Mouse (Mus musculus): ENCODE measurements around the gene Cyp2c23. TPM values are rescaled to one million over a fixed set of nuclear protein-coding genes. Genes with fewer than 3 reads are reported as not detected.

The Cyp2c23 gene
- 0.20 TPM in 1 of 2 replicates, not detected in the other for polyA plus RNA-seq (2015; fragmentation: Nextera tagmentation; extraction: Ambion mirVana)

GRCm38 (mm10) chr19:44028972-44029371 is at the start of gene Cyp2c23:
Cyp2c23 (minus strand) TSS chr19:44029208.
- H3K27me3 ChIP-seq = no peaks in the 10 kb centered on the region
- WGBS = 73% methylated on average over 8 of the region's 8 CpGs
- H3K9ac ChIP-seq = no peak within 1 kb of the TSS
- no peaks in the 10 kb centered on the region for H3K36me3 ChIP-seq
- no peaks in the 10 kb centered on the region for H3K9me3 ChIP-seq (replicated peaks)
- no peak for ATAC-seq (replicated peaks; ENCODE audit: insufficient number of reproducible peaks, insufficient read depth, low FRiP score, low read depth)
- no peak within 1 kb of the TSS for H3K4me2 ChIP-seq
- no peak within 1 kb of the TSS for H3K4me3 ChIP-seq
- H3K4me1 ChIP-seq (replicated peaks) = no peaks in the 10 kb centered on the region
- no peak within 1 kb of the TSS for H3K27ac ChIP-seq

GRCm38 (mm10) chr19:44077024-44077423 is 48.0 kb upstream of the Cyp2c23 start:
- no peak overlapping the region for H3K9ac ChIP-seq
- no peak overlapping the region for H3K27ac ChIP-seq
- peaks cover 26% of the 10 kb centered on the region for H3K36me3 ChIP-seq
- WGBS = 86% methylated on average over 4 of the region's 4 CpGs
- H3K9me3 ChIP-seq (replicated peaks) = no peaks in the 10 kb centered on the region
- no peaks in the 10 kb centered on the region for H3K27me3 ChIP-seq
- H3K4me1 ChIP-seq (replicated peaks) = no peaks in the 10 kb centered on the region
- no peak overlapping the region for H3K4me2 ChIP-seq
- H3K4me3 ChIP-seq = no peak overlapping the region
- no peak for ATAC-seq (replicated peaks; ENCODE audit: insufficient number of reproducible peaks, insufficient read depth, low FRiP score, low read depth)

GRCm38 (mm10) chr19:44076457-44076856 is 47.4 kb upstream of the Cyp2c23 start:
- H3K4me2 ChIP-seq = no peak overlapping the region
- no peaks in the 10 kb centered on the region for H3K4me1 ChIP-seq (replicated peaks)
- H3K36me3 ChIP-seq = peaks cover 26% of the 10 kb centered on the region; the same call in 1 of the 2 replicates
- WGBS = 85% methylated on average over 9 of the region's 9 CpGs
- no peak for ATAC-seq (replicated peaks; ENCODE audit: insufficient number of reproducible peaks, insufficient read depth, low FRiP score, low read depth)
- no peaks in the 10 kb centered on the region for H3K27me3 ChIP-seq
- no peak overlapping the region for H3K4me3 ChIP-seq
- no peak overlapping the region for H3K27ac ChIP-seq
- H3K9me3 ChIP-seq (replicated peaks) = no peaks in the 10 kb centered on the region
- H3K9ac ChIP-seq = no peak overlapping the region

- Histone ChIP-seq H3K27ac (no peak overlapping the region), H3K27me3 (no peaks in the 10 kb centered on the region), H3K4me3 (no peak overlapping the region), H3K9ac (no peak overlapping the region), H3K4me1 (replicated peaks) (peaks cover 1% of the 10 kb centered on the region; the same call in 1 of the 2 replicates), H3K9me3 (replicated peaks) (no peaks in the 10 kb centered on the region), H3K4me2 (no peak overlapping the region), H3K36me3 (peaks cover 23% of the 10 kb centered on the region; the same call in 1 of the 2 replicates)
- 65% methylated on average over 11 of the region's 11 CpGs for WGBS
- ATAC-seq (replicated peaks; ENCODE audit: insufficient number of reproducible peaks, insufficient read depth, low FRiP score, low read depth) = no peak
Measured at GRCm38 (mm10) chr19:44074986-44075385, 46.0 kb upstream of the Cyp2c23 start.

GRCm38 (mm10) chr19:44071166-44071565 is 42.2 kb upstream of the Cyp2c23 start:
- Histone ChIP-seq H3K9ac (no peak overlapping the region), H3K9me3 (replicated peaks) (no peaks in the 10 kb centered on the region), H3K27ac (no peak overlapping the region), H3K27me3 (no peaks in the 10 kb centered on the region), H3K4me2 (no peak overlapping the region), H3K4me1 (replicated peaks) (peaks cover 6% of the 10 kb centered on the region; the same call in 1 of the 2 replicates), H3K4me3 (no peak overlapping the region), H3K36me3 (no peaks in the 10 kb centered on the region; the same call in 1 of the 2 replicates)
- 67% methylated on average over 5 of the region's 5 CpGs for WGBS
- no peak for ATAC-seq (replicated peaks; ENCODE audit: insufficient number of reproducible peaks, insufficient read depth, low FRiP score, low read depth)

DNA sequence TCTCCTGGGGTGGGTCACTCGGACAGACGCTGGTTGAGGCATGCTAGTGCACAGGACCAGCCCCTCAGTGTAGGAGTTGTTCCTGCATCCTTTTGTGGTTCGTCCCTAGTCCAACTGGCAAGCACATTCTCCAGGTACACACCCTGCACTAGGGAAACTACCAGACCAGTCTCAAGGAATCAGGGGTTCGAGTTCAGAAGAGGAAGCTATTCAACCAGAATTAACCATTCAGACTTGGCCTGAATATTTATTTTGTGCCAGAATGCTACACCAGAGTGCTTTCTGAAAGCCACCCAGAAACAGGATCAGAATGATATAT is 40.9 kb upstream of the Cyp2c23 start:
- H3K27ac ChIP-seq = peak overlapping the region; percentile 71
- H3K9ac ChIP-seq = peak overlapping the region; percentile 81
- 9% methylated on average over 4 of the region's 4 CpGs for WGBS
- H3K4me1 ChIP-seq (replicated peaks) = peaks cover 6% of the 10 kb centered on the region; the same call in 1 of the 2 replicates
- H3K4me2 ChIP-seq = peak overlapping the region; percentile 80
- no peaks in the 10 kb centered on the region for H3K27me3 ChIP-seq
- H3K9me3 ChIP-seq (replicated peaks) = no peaks in the 10 kb centered on the region
- H3K4me3 ChIP-seq = peak overlapping the region; percentile 91
- ATAC-seq (replicated peaks; ENCODE audit: insufficient number of reproducible peaks, insufficient read depth, low FRiP score, low read depth) = no peak
- no peaks in the 10 kb centered on the region for H3K36me3 ChIP-seq

GRCm38 (mm10) chr19:44069121-44069913 is 40.3 kb upstream of the Cyp2c23 start, which contains the start of gene Erlin1:
Erlin1 (minus strand) TSS chr19:44069785.
- Histone ChIP-seq H3K9me3 (replicated peaks) (no peaks in the 10 kb centered on the region), H3K4me1 (replicated peaks) (peaks cover 6% of the 10 kb centered on the region; the same call in 1 of the 2 replicates), H3K4me2 (peak within 1 kb of the TSS; percentile 80), H3K4me3 (peak within 1 kb of the TSS; percentile 91), H3K27me3 (no peaks in the 10 kb centered on the region), H3K9ac (peak within 1 kb of the TSS; percentile 81), H3K27ac (peak within 1 kb of the TSS; percentile 71), H3K36me3 (no peaks in the 10 kb centered on the region)
- ATAC-seq (replicated peaks; ENCODE audit: insufficient number of reproducible peaks, insufficient read depth, low FRiP score, low read depth) = peak; percentile 87
- under 1% methylated on average over 64 of the region's 75 CpGs for WGBS

- H3K9ac ChIP-seq = no peak overlapping the region
- WGBS = 66% methylated on average over 4 of the region's 4 CpGs
- peak overlapping the region; percentile 80 for H3K4me2 ChIP-seq
- H3K4me3 ChIP-seq = peak overlapping the region; percentile 91; the same call in 1 of the 2 replicates
- no peaks in the 10 kb centered on the region for H3K9me3 ChIP-seq (replicated peaks)
- H3K4me1 ChIP-seq (replicated peaks) = peaks cover 6% of the 10 kb centered on the region; the same call in 1 of the 2 replicates
- no peak overlapping the region for H3K27ac ChIP-seq
- H3K36me3 ChIP-seq = peaks cover 5% of the 10 kb centered on the region; the same call in 1 of the 2 replicates
- ATAC-seq (replicated peaks; ENCODE audit: insufficient number of reproducible peaks, insufficient read depth, low FRiP score, low read depth) = no peak
- no peaks in the 10 kb centered on the region for H3K27me3 ChIP-seq
Measured at GRCm38 (mm10) chr19:44068232-44068631, 39.2 kb upstream of the Cyp2c23 start.

DNA sequence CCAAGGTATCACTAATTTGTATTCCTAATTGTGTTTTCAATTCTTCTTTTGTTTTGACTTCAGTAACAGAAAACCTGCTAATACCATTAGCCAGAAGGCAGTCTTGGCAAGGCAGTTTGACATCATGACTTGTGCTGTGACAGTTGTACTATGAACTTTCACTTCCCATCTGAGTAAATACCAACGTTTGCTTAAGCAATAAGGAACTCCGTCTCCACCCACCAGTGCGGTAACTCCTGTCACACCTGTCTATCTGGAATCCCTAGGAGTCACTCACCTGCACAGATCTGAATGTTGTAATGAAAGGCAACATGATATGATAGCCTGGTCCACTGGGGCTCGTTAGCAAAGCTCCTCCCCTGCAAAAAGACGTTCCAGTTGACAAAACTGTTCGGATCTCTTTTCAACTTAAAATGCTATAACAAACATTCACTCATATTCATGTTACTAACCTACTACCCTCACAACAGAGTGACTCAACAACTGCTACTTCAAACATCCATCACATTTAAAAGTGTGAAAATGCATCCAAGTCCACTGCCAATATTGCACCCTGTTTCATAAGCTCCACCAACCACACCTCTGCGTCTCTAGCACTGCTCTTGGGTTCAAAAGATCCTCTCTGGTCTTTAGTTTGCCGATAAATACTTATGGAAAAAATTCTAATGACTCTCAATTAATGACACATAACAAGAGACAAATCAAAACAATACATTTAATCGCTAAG is 38.5 kb upstream of the Cyp2c23 start:
- no peak for ATAC-seq (replicated peaks; ENCODE audit: insufficient number of reproducible peaks, insufficient read depth, low FRiP score, low read depth)
- WGBS = 77% methylated on average over 9 of the region's 9 CpGs

DNA sequence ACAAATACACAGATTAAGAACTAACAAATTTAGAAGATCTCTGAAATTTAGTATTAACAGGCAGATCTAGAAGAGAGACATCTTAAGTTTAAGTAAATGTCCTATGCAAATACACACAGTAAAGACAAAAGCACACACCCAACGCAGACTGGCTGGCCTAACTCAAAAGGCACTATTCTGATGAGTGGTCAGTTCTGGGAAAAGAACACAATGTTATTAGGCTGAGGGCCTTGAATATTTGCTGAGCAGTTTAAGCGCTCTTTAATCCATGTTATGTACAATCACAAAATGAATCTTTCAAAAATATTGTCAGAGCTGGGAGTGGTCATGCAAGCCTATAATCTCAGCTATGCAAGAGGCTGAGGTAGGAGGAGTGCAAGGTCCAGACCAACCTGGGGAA is 35.7 kb upstream of the Cyp2c23 start:
- no peak overlapping the region for H3K4me3 ChIP-seq
- H3K9me3 ChIP-seq (replicated peaks) = no peaks in the 10 kb centered on the region
- 89% methylated on average over 2 of the region's 2 CpGs for WGBS
- H3K36me3 ChIP-seq = peaks cover 23% of the 10 kb centered on the region
- no peaks in the 10 kb centered on the region for H3K27me3 ChIP-seq
- H3K4me1 ChIP-seq (replicated peaks) = peaks cover 3% of the 10 kb centered on the region; the same call in 1 of the 2 replicates
- H3K27ac ChIP-seq = no peak overlapping the region
- no peak overlapping the region for H3K4me2 ChIP-seq
- no peak overlapping the region for H3K9ac ChIP-seq
- ATAC-seq (replicated peaks; ENCODE audit: insufficient number of reproducible peaks, insufficient read depth, low FRiP score, low read depth) = no peak

More for the DNA sequence above, 38.5 kb upstream of the Cyp2c23 start:
- no peak overlapping the region for H3K4me3 ChIP-seq
- no peak overlapping the region for H3K27ac ChIP-seq
- peaks cover 6% of the 10 kb centered on the region; the same call in 1 of the 2 replicates for H3K4me1 ChIP-seq (replicated peaks)
- no peak overlapping the region for H3K9ac ChIP-seq
- no peak overlapping the region for H3K4me2 ChIP-seq
- no peaks in the 10 kb centered on the region for H3K9me3 ChIP-seq (replicated peaks)
- H3K27me3 ChIP-seq = no peaks in the 10 kb centered on the region
- peaks cover 8% of the 10 kb centered on the region for H3K36me3 ChIP-seq

GRCm38 (mm10) chr19:44063773-44064172 is 34.8 kb upstream of the Cyp2c23 start:
- 83% methylated on average over 7 of the region's 7 CpGs for WGBS
- H3K36me3 ChIP-seq = peaks cover 23% of the 10 kb centered on the region
- no peak for ATAC-seq (replicated peaks; ENCODE audit: insufficient number of reproducible peaks, insufficient read depth, low FRiP score, low read depth)

More at GRCm38 (mm10) chr19:44063773-44064172, 34.8 kb upstream of the Cyp2c23 start:
- H3K9me3 ChIP-seq (replicated peaks) = no peaks in the 10 kb centered on the region
- H3K4me2 ChIP-seq = no peak overlapping the region
- H3K9ac ChIP-seq = no peak overlapping the region
- H3K4me1 ChIP-seq (replicated peaks) = peaks cover 3% of the 10 kb centered on the region; the same call in 1 of the 2 replicates
- H3K4me3 ChIP-seq = no peak overlapping the region
- no peaks in the 10 kb centered on the region for H3K27me3 ChIP-seq
- no peak overlapping the region for H3K27ac ChIP-seq
